Mouse (Mus musculus) naive thymus-derived CD4-positive, alpha-beta T cell, adult 2 months (primary cell): Measurements from ENCODE around the gene Lrrc36.

Source experiments
- DNase-seq: peaks from one replicate; pipeline ENCODE4 v3.0.0-alpha.2; 2011; ENCODE audit warnings: low read depth

Lrrc36 gene

GRCm38 (mm10) chr8:105431743-105432515 is 18.6 kb downstream of the Lrrc36 start:
- no peak for DNase-seq

- DNase-seq = no peak
Measured at GRCm38 (mm10) chr8:105433021-105433420, 19.6 kb downstream of the Lrrc36 start.

GRCm38 (mm10) chr8:105433511-105433910 is 20.1 kb downstream of the Lrrc36 start:
- DNase-seq = no peak

GRCm38 (mm10) chr8:105434136-105434535 is 20.8 kb downstream of the Lrrc36 start:
- no peak for DNase-seq

GRCm38 (mm10) chr8:105436218-105436617 is 22.8 kb downstream of the Lrrc36 start:
- DNase-seq = no peak

- no peak for DNase-seq
Measured at GRCm38 (mm10) chr8:105437078-105437748, 23.8 kb downstream of the Lrrc36 start.

- DNase-seq = peak; percentile 18
Measured at GRCm38 (mm10) chr8:105438865-105439264, 25.5 kb downstream of the Lrrc36 start.

- peak; percentile 27 for DNase-seq
Measured at GRCm38 (mm10) chr8:105441433-105441832, 28.1 kb downstream of the Lrrc36 start.

GRCm38 (mm10) chr8:105442661-105443060 is 29.3 kb downstream of the Lrrc36 start:
- DNase-seq = no peak

GRCm38 (mm10) chr8:105445296-105446126 is 32.1 kb downstream of the Lrrc36 start:
- DNase-seq = no peak

GRCm38 (mm10) chr8:105446127-105446552 is 32.8 kb downstream of the Lrrc36 start:
- DNase-seq = no peak

GRCm38 (mm10) chr8:105448188-105448587 is 34.8 kb downstream of the Lrrc36 start:
- no peak for DNase-seq

- no peak for DNase-seq
Measured at GRCm38 (mm10) chr8:105448596-105448995, 35.2 kb downstream of the Lrrc36 start.

GRCm38 (mm10) chr8:105450977-105451376 is 37.6 kb downstream of the Lrrc36 start:
- DNase-seq = no peak

GRCm38 (mm10) chr8:105451903-105452603 is 38.7 kb downstream of the Lrrc36 start:
- DNase-seq = no peak

GRCm38 (mm10) chr8:105453296-105453695 is 39.9 kb downstream of the Lrrc36 start:
- no peak for DNase-seq

GRCm38 (mm10) chr8:105454088-105454487 is 40.7 kb downstream of the Lrrc36 start:
- no peak for DNase-seq

- DNase-seq = no peak
Measured at GRCm38 (mm10) chr8:105455218-105455617, 41.8 kb downstream of the Lrrc36 start.

- DNase-seq = no peak
Measured at GRCm38 (mm10) chr8:105461085-105461803, 47.9 kb downstream of the Lrrc36 start.

GRCm38 (mm10) chr8:105464595-105464994 is 51.2 kb downstream of the Lrrc36 start:
- no peak for DNase-seq

- DNase-seq = no peak
Measured at GRCm38 (mm10) chr8:105466246-105466645, 52.9 kb downstream of the Lrrc36 start.
